Mouse (Mus musculus) left cerebral cortex, adult 9 months (tissue): Measurements from ENCODE around the gene Nwd2.

Experiments used
- DNase-seq, 2 experiments: peaks; one replicate each; pipeline ENCODE4 v3.0.0; 2022; ENCODE audit warnings: low spot score in 2 of 2

Nwd2 gene

DNA sequence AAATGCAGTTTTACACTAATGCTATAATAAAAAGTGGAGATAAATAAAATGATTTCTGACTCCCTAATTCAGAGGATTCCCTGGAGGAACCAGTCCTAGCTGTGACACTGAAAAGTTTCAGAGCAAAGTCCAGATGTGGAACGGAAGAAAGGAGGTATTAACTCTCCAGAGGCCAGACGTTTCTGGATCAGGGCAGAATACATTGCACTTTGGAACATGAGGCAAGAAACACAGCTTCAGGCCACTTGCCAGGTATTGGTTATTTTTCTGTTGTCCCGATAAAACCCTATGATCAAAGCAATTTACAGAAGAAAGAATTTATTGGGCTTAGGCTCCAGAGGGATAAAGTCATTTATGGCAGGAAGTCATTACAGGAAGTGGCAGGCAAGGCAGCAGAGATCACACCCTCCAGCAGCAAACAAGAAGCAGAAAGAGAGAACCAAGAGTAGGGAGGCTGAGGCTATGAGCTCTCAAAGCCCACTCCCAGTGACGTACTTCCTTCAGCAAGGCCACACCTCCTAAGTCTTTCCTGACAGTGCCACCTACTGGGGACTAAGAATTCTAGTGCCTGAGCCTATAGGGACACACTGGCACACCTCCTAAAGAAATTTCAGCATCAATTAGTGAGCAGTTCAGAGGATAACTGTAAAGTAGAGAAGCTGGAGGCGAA, 106.3 kb downstream of the Nwd2 start:
- no peak for DNase-seq

DNA sequence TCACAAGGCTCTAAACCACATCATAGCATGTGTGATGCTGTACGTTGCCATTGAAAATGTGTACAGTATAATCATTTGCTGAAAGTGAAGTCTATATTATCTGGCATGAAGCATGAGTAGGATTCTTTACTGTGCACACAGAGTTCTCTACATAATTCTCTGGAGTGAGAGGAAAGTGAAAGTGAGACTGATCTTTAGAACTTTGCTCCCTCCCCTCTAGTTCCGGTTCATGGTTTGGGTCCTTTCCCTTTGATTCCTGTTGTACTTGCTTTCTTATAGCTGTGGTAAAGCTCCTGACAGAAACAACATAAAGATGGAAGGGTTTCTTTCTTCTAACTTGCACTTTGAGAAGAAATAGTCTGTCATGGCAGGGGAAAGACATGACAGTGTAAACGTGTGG, 107.0 kb downstream of the Nwd2 start:
- no peak for DNase-seq

GRCm38 (mm10) chr5:63765886-63766285, 117.0 kb downstream of the Nwd2 start:
- DNase-seq, result no peak

DNA sequence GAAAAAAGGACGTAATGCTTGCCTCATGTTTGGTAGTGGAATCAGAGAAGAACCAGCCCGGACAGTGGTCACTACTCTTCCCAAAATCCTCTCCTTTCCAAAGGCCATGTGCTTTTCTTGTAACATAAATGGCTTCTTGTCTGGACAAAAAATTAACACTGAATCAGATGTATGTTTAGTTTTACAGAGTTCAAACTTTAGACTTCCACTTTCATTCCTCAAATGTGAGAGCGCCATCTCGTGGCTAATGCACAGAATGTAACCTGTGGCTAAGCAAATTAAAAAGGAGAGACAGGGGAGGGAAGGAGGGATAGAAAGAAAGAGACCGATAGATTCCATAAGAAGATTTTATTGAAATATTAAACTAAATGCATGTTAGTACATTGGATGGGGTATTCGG, 117.8 kb downstream of the Nwd2 start:
- DNase-seq, result peak; percentile 18 to 61

DNA sequence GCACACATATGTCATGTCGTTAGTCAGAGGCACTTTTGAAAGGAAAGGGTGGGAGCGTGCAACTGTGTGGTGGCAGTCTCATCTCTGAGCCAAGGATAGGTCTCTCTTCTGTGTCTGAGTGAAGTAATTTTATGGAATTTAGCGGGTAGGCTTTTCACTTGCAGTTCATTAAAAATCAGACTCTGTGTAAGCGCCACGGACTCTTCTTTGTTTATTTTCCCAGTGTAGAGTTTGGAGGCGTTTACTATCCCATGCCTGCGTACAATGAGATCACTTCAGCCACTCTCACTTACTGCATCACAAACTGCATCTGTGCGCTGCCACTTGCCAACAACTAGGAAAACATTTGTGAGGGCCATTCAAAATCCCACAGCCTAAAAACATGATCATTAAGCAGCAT, 118.6 kb downstream of the Nwd2 start:
- peak in 1 of 2 experiments; percentile 21 for DNase-seq

DNA sequence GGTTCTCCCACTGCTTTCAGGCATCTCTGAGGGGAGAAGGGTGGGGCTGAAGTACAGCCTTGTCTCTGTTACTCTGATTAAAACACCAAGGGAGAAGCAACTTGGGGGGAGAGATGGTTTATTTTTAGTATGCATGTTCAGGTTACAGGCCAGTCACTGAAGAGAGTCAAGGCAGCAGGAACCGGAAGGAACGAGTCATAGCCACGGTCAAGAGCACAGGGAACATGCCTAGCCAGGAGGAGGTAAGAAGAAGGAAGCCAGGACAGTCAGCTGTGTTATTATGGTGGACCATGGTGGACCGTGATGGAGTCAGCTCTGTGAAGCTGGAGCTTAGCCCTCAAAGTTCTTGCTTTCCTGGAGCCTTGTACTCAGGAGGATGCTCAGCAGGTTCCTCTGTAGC, 119.3 kb downstream of the Nwd2 start:
- no peak for DNase-seq

GRCm38 (mm10) chr5:63772971-63773370, 124.1 kb downstream of the Nwd2 start:
- no peak for DNase-seq

GRCm38 (mm10) chr5:63773603-63774002, 124.7 kb downstream of the Nwd2 start:
- DNase-seq, result no peak

- DNase-seq, result no peak
Measured at GRCm38 (mm10) chr5:63788156-63788826, 139.4 kb downstream of the Nwd2 start.

DNA sequence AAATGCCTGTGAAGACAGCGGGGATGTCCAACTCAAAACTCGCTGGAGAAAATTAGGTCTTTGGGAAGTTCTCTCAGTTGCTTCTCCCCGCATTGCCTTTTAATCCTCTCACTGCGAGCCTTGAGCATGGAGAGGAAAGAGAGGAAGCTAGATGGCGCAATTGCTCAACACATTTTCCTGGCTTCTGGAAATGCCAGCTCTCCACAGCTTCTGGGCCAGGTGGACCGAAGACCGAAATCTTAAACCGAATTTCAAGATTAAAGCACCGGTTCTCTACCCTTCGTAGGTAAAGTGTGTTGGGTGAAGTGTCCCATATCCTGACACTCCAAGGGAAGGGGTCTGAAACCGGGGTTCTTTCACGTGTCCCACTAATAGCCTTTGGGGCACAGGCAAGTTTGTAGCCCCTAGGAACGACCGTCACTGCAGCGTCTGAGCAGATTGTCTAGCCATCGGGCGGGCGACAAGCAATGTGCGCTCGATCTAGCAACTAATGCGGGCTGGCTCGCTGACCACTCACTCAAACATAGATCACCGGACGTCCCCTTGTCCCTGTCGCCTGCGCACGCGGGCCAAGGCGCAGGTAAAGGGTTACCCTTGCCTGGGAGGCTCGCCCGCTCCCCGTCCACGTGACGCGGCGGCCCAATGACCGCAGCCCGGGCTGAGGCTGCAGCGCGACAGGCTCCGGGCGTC, 163.1 kb downstream of the Nwd2 start, which contains the start of gene 0610040J01Rik:
0610040J01Rik (plus strand) TSS at position 545 of the 690 bp plus-strand sequence.
- peak; percentile 19 to 77 for DNase-seq

- DNase-seq, result no peak
Measured at GRCm38 (mm10) chr5:63812509-63812865, 163.6 kb downstream of the Nwd2 start.

GRCm38 (mm10) chr5:63816643-63817042, 167.7 kb downstream of the Nwd2 start:
- no peak for DNase-seq

DNA sequence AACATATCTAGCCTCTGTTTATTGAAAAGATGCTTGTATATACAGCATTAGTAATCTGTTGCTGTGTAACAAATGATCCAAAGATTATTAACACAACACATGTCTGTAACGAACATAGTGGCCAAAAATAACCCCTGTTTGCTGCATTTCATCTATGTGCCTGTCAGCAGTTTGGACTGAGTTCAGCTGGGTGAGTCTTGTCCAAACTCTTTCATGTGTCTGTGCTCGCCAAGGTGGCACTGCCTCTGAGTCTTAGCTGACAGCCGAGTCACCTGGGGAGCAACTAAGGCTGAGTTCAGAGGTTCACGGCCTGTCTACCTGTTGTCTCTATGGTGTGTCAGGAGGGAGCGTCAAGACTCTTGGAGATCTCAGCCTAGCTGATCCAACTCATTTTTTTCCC, 168.4 kb downstream of the Nwd2 start:
- no peak for DNase-seq

- DNase-seq, result no peak
Measured at GRCm38 (mm10) chr5:63818975-63819374, 170.1 kb downstream of the Nwd2 start.

- DNase-seq, result no peak
Measured at GRCm38 (mm10) chr5:63819519-63819918, 170.6 kb downstream of the Nwd2 start.

- DNase-seq, result no peak
Measured at GRCm38 (mm10) chr5:63821176-63821575, 172.3 kb downstream of the Nwd2 start.

- no peak for DNase-seq
Measured at GRCm38 (mm10) chr5:63821860-63822259, 173.0 kb downstream of the Nwd2 start.

DNA sequence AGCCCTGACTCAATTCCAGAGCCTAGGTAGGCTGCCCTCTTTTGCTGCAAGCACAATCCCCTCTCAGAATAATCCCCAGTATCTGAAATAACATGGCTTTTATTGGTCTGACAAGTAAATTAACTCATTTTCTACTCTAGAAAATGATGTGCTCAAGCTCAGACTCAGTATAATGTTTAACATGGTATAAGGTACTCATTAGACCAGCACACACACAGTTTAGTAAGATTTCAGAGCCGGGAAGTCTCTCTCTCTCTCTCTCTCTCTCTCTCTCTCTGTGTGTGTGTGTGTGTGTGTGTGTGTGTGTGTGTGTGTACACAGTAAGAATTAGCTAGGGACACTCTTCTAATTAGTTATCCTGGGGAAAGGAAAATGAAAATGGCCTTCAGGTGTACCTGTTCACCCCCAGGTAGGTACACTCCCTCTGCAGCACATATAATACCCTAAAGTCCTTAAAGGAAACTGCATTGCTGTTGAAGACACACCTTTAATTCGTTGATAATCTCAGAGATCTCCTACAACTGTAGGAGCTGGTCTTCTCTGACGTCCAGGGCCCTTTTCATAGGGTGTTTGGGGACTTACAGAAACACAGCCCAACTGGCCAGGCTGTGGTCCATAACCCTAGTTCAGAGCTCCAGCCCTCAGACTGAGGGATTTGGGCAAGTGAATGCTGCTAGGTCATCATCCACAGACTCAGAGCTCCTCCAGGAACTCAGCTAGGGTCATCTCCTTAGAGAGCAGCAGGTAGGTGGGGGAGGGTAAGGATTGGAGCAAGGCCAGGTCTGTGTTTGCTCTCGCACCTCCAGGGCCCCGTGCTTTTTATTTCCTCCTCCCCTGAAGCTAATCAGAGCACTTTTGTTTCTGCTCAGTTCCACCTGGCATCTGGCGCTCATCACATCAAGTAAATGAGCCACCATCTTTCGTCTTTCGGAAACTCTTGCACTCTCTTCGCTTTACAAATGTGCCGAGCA, 174.7 kb downstream of the Nwd2 start:
- DNase-seq, result no peak

DNA sequence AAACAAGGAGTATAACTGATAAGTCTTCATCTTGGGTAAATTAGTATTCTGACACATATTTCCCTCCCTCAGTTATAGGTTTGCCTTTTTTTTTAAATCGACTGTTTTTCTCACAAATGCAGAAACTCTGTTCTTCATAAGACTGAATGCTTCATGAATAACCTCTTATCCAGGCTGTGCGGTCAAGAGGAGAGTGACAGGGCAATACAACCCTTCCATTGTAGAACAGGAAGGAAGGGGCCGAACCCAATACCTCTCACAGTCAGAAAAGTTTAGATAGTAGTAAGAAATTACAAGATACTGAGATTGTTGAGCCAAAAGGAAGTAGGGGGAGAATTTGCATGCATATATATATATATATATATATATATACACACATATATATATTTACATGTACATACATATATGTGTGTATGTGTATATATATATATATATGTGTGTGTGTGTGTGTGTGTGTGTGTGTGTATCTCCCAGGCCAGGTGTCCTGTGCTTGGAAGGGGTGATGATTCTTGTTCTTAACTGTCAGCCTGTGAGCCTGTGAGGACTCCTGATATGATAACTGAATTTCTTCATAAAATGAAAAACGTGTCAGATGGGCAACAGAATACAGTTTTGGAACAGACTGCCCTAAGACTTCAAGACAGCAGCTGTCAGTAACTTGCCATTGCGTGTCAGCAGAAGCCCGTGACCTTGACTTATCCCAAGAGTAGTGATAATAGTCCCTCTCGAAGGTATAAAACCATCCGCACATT, 175.9 kb downstream of the Nwd2 start:
- no peak for DNase-seq

DNA sequence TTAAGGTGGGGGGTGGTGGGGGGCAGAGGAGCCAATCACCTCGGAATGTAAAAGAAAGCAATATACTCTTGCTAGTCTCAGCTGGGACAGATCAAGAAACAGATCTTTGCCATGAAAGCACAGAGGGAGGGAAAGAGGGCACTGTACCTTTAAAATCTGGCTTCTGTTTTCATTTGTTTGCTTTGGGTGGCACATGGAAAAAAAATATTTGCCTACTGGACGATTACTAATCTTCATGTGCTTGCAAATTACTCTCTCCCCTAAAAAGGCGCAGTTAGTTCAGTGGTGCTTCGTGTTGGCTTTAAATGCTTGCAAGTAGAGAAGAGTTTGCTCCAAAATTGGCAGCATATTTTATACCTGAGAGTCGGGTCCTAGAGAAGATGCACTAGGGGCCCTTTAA, 177.0 kb downstream of the Nwd2 start:
- DNase-seq, result no peak

DNA sequence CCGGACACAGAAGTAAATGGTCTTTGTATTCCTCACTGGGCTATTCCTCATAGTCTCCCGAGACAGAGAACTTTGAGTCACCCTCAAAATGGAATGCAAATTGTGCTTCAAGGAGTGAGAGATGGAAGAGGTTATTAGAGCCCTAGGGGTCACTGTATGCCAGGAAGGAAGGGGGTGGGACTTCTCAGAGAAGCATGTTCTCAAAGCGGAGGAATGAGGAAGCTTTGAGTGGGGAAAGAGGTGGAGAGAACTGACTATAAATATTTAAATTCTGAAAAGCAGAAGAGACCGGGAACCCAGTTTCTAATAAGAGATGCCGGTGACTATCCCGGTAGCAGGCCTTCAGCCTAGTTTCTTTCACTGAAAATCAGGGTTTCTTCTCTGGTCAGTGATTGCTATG, 178.1 kb downstream of the Nwd2 start:
- DNase-seq, result no peak
